Mouse (Mus musculus) T-helper 17 cell (primary cell): ENCODE results near the gene Hmgcll1.

Experiments used
- in situ Hi-C, 2 experiments: fragments of 300-600 bp; cut with MboI, MseI; formaldehyde crosslinking; loops; 1 replicate in 1 of 2; 2 replicates in 1 of 2; pipeline ENCODE4 v1.15.1; 2025; ENCODE audit warnings: high pct_unique_total_duplicates in 2 of 2

Gene Hmgcll1

GRCm38 (mm10) chr9:76014631-76015531 lies at the start of gene Hmgcll1:
Gene Hmgcll1, plus strand, starts transcription at chr9:76014855.
- in situ Hi-C loops = no loop called here

- in situ Hi-C loops = no loop called here
Observed at GRCm38 (mm10) chr9:75980097-75980496, 34.6 kb upstream of the Hmgcll1 start.

- in situ Hi-C loops = no loop called here
Observed at GRCm38 (mm10) chr9:75981139-75981538, 33.5 kb upstream of the Hmgcll1 start.

GRCm38 (mm10) chr9:75989491-75989890 lies 25.2 kb upstream of the Hmgcll1 start:
- in situ Hi-C loops = no loop called here

GRCm38 (mm10) chr9:75998791-75999350 lies 15.8 kb upstream of the Hmgcll1 start:
- in situ Hi-C loops = no loop called here

- in situ Hi-C loops = no loop called here
Observed at GRCm38 (mm10) chr9:76000876-76001858, 13.5 kb upstream of the Hmgcll1 start.

- in situ Hi-C loops = no loop called here
Observed at GRCm38 (mm10) chr9:76003066-76003465, 11.6 kb upstream of the Hmgcll1 start.

- in situ Hi-C loops = no loop called here
Observed at GRCm38 (mm10) chr9:76003637-76004036, 11.0 kb upstream of the Hmgcll1 start.

- in situ Hi-C loops = no loop called here
Observed at GRCm38 (mm10) chr9:76007342-76007970, 7.2 kb upstream of the Hmgcll1 start.

GRCm38 (mm10) chr9:76013789-76014188 lies 866 bp upstream of the Hmgcll1 start:
- in situ Hi-C loops = no loop called here

GRCm38 (mm10) chr9:76015971-76016370 lies 1.3 kb downstream of the Hmgcll1 start:
- in situ Hi-C loops = no loop called here

GRCm38 (mm10) chr9:76016506-76016905 lies 1.9 kb downstream of the Hmgcll1 start:
- in situ Hi-C loops = no loop called here

GRCm38 (mm10) chr9:76023551-76023973 lies 8.9 kb downstream of the Hmgcll1 start:
- in situ Hi-C loops = no loop called here

GRCm38 (mm10) chr9:76024277-76025246 lies 9.9 kb downstream of the Hmgcll1 start:
- in situ Hi-C loops = no loop called here

- in situ Hi-C loops = no loop called here
Observed at GRCm38 (mm10) chr9:76029471-76030199, 15.0 kb downstream of the Hmgcll1 start.

- in situ Hi-C loops = no loop called here
Observed at GRCm38 (mm10) chr9:76035058-76035457, 20.4 kb downstream of the Hmgcll1 start.

GRCm38 (mm10) chr9:76038327-76039103 lies 23.9 kb downstream of the Hmgcll1 start:
- in situ Hi-C loops = no loop called here

- in situ Hi-C loops = no loop called here
Observed at GRCm38 (mm10) chr9:76039711-76040110, 25.1 kb downstream of the Hmgcll1 start.

- in situ Hi-C loops = no loop called here
Observed at GRCm38 (mm10) chr9:76043341-76043740, 28.7 kb downstream of the Hmgcll1 start.
